Mouse (Mus musculus) ES-Bruce4 (cell line): Measurements from ENCODE around the gene Spice1. TPM values are rescaled to one million over a fixed set of nuclear protein-coding genes. Genes with fewer than 3 reads are reported as not detected.

Source experiments
- H3K27ac ChIP-seq: 2 replicates; pipeline ENCODE4 v1.5.1; 2012; ENCODE audit warnings: low read length, inconsistent platforms; ENCODE audit not compliant: insufficient read depth
- H3K27me3 ChIP-seq: 2 replicates; pipeline ENCODE4 v1.6.1; 2012; ENCODE audit warnings: mild to moderate bottlenecking, low read length, inconsistent platforms; ENCODE audit not compliant: control insufficient read depth, poor library complexity, insufficient read depth, severe bottlenecking
- H3K36me3 ChIP-seq: 2 replicates; pipeline ENCODE4 v1.6.1; 2012; ENCODE audit warnings: inconsistent platforms, mild to moderate bottlenecking, low read length, moderate library complexity; ENCODE audit not compliant: control insufficient read depth, poor library complexity, insufficient read depth, severe bottlenecking
- H3K4me1 ChIP-seq: one replicate; pipeline ENCODE4 v1.8.1; 2011; ENCODE audit warnings: low read length; ENCODE audit not compliant: control insufficient read depth, insufficient read depth
- H3K4me3 ChIP-seq: 2 replicates; pipeline ENCODE4 v1.5.1; 2011; ENCODE audit warnings: low read depth, mild to moderate bottlenecking, low read length
- H3K9ac ChIP-seq: 2 replicates; pipeline ENCODE4 v1.6.1; 2012; ENCODE audit warnings: low read depth, mild to moderate bottlenecking, inconsistent platforms; ENCODE audit not compliant: poor library complexity, severe bottlenecking
- H3K9me3 ChIP-seq: replicated peaks from 2 replicates; pipeline ENCODE4 v1.6.1; 2012; ENCODE audit warnings: mild to moderate bottlenecking, low read length, inconsistent platforms; ENCODE audit not compliant: control insufficient read depth, poor library complexity, insufficient read depth, severe bottlenecking
- CTCF ChIP-seq: IDR thresholded peaks from one replicate; pipeline ENCODE4 v1.8.1; 2011; ENCODE audit warnings: low read depth, low read length
- EP300 ChIP-seq: IDR thresholded peaks from 2 replicates; pipeline ENCODE4 v1.6.1; 2011; ENCODE audit warnings: low read depth, low read length; ENCODE audit not compliant: insufficient read depth
- POLR2A ChIP-seq: IDR thresholded peaks from one replicate; pipeline ENCODE4 v1.8.1; 2011; ENCODE audit warnings: low read length; ENCODE audit not compliant: insufficient read depth
- polyA plus RNA-seq: library from polyadenylated mRNA; stranded (reverse); fragments of >200 nt; gene quantifications from 2 replicates; pipeline ENCODE4 v1.2.4, GENCODE M21; 2011; ENCODE audit warnings: low read depth; ENCODE audit not compliant: missing spikeins, insufficient read depth, insufficient read length

Gene Spice1
- polyA plus RNA-seq, 1 experiment, result 56.9 TPM

GRCm38 (mm10) chr16:44361921-44362890 lies 15.3 kb downstream of the Spice1 start:
- TF ChIP-seq POLR2A (no peak), CTCF (no peak), EP300 (no peak)
- peaks cover 11% of the 10 kb centered on the region for H3K36me3 ChIP-seq
- no peak overlapping the region for H3K4me3 ChIP-seq

GRCm38 (mm10) chr16:44365522-44365921 lies 18.6 kb downstream of the Spice1 start:
- Histone ChIP-seq H3K36me3 (peaks cover 16% of the 10 kb centered on the region), H3K9ac (no peak overlapping the region), H3K4me1 (no peaks in the 10 kb centered on the region), H3K4me3 (no peak overlapping the region), H3K27me3 (no peaks in the 10 kb centered on the region), H3K27ac (no peak overlapping the region), H3K9me3 (no peaks in the 10 kb centered on the region)
- TF ChIP-seq POLR2A (no peak), EP300 (no peak), CTCF (no peak)

More at GRCm38 (mm10) chr16:44361921-44362890, 15.3 kb downstream of the Spice1 start:
- H3K27me3 ChIP-seq, result no peaks in the 10 kb centered on the region
- peaks cover 2% of the 10 kb centered on the region for H3K4me1 ChIP-seq
- no peak overlapping the region for H3K9ac ChIP-seq
- H3K27ac ChIP-seq, result no peak overlapping the region
- H3K9me3 ChIP-seq, result no peaks in the 10 kb centered on the region

GRCm38 (mm10) chr16:44375459-44375858 lies 28.5 kb downstream of the Spice1 start:
- Histone ChIP-seq H3K27ac (no peak overlapping the region), H3K9me3 (no peaks in the 10 kb centered on the region), H3K9ac (no peak overlapping the region), H3K27me3 (no peaks in the 10 kb centered on the region), H3K36me3 (peaks cover 17% of the 10 kb centered on the region), H3K4me1 (no peaks in the 10 kb centered on the region), H3K4me3 (no peak overlapping the region)
- no peak for TF ChIP-seq POLR2A
- TF ChIP-seq EP300, result no peak
- no peak for TF ChIP-seq CTCF

GRCm38 (mm10) chr16:44380006-44380405 lies 33.1 kb downstream of the Spice1 start:
- no peaks in the 10 kb centered on the region for H3K9me3 ChIP-seq
- H3K27me3 ChIP-seq, result no peaks in the 10 kb centered on the region
- no peak overlapping the region for H3K27ac ChIP-seq
- H3K4me1 ChIP-seq, result peaks cover 2% of the 10 kb centered on the region
- H3K4me3 ChIP-seq, result no peak overlapping the region
- TF ChIP-seq CTCF (no peak), POLR2A (no peak), EP300 (no peak)
- H3K9ac ChIP-seq, result no peak overlapping the region
- H3K36me3 ChIP-seq, result peaks cover 10% of the 10 kb centered on the region

DNA sequence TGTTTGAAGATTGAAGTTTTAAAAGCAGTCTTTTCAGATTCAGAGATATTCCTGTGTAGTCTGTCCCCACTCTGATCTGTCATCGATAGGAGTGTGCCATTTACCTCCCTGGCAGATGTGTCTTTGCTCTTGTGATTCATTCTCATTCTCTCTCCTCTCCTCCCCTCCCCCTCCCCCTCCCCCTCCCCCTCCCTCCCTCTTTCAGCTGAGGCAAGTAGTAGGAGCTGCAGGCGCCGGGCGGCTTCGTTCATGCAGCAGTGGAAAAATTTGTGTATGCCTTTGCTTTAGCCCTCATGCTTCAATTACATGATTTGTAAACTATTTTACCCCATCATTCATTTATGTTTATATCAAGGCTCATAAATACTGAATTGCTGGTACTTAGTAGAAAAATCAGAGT lies 34.7 kb downstream of the Spice1 start:
- Histone ChIP-seq H3K9ac (no peak overlapping the region), H3K9me3 (no peaks in the 10 kb centered on the region), H3K36me3 (peaks cover 10% of the 10 kb centered on the region), H3K4me3 (no peak overlapping the region), H3K27me3 (no peaks in the 10 kb centered on the region), H3K4me1 (peaks cover 2% of the 10 kb centered on the region), H3K27ac (no peak overlapping the region)
- no peak for TF ChIP-seq POLR2A

GRCm38 (mm10) chr16:44383549-44383948 lies 36.6 kb downstream of the Spice1 start:
- Histone ChIP-seq H3K4me1 (peaks cover 2% of the 10 kb centered on the region), H3K4me3 (no peak overlapping the region), H3K27me3 (no peaks in the 10 kb centered on the region), H3K27ac (peak overlapping the region; percentile 77), H3K9me3 (no peaks in the 10 kb centered on the region), H3K9ac (no peak overlapping the region; the same call in 1 of the 2 replicates), H3K36me3 (peaks cover 10% of the 10 kb centered on the region)
- TF ChIP-seq CTCF (no peak), EP300 (0 out of 2 replicates have a peak, but pooled peaks have one; percentile 22), POLR2A (no peak)
